Mouse (Mus musculus) kidney, adult 10 weeks (tissue): ENCODE data around the gene Nol12. TPM values are rescaled to one million over a fixed set of nuclear protein-coding genes. Genes with fewer than 3 reads are reported as not detected.

Experiments
- polyA plus RNA-seq: library from polyadenylated mRNA; stranded (reverse); fragments of 350-450 nt; fragmentation: Illumina TruSeq; extraction: RNeasy Lipid Tissue Mini Kit (QIAGEN cat#74804); gene quantifications from one replicate; pipeline ENCODE4 v1.2.3, GENCODE M21; 2014; ENCODE audit warnings: low read depth, low replicate concordance

Gene Nol12
- 2.5 TPM for polyA plus RNA-seq

GRCm38 (mm10) chr15:78934784-78935320 is at the start of gene Nol12:
Gene Nol12 (plus strand): TSS chr15:78934933.

GRCm38 (mm10) chr15:78899409-78899739 is 35.4 kb upstream of the Nol12 start, which contains the start of gene Gm49510:
Gene Gm49510 (plus strand): TSS chr15:78899667.

DNA sequence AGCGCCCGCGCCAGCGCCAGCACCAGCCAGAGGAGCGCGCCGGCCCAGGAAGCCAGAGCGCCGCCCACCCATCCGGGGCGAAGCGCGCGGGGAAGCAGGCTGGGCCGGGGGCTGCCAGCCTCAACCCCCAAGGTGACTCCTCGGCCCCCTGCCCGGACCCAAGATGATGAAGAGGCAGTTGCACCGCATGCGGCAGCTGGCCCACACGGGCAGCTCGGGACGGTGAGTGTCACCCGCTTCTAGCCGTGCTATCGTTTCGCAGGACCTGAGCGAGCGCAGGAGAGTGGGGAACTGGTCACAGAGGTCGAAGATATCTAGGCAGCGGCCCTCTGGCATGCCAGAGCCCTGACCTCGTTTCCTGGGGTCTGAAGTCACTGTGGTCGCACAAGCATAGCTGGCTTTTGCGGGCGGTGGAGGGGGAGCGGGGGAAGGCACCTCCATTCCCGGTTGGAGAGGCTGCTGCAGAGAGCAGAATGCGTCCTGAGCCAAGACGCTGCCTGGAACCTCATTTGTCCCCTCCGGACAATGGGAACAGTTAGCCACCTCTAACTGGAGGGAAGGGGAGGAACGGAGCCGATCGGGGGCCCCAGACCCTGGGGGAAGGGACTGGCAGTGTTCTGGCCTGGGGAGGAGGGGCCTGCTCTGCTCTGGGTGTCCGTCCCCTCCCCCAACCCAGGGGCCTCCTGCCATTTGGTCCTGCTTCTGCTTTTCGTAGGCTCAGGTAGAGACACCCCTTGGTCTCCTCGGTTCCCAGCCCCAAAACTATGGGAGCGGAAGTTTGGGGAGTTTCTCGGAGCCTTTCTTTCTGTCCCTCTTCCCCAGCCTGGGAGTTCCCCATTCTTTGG is 34.8 kb upstream of the Nol12 start, which contains the start of gene Sh3bp1:
Gene Sh3bp1 (plus strand): TSS at position 29 of the 845 bp plus-strand sequence.

GRCm38 (mm10) chr15:78913632-78914090 is 21.1 kb upstream of the Nol12 start, which contains the start of gene Pdxp:
Gene Pdxp (plus strand): TSS chr15:78913919.

DNA sequence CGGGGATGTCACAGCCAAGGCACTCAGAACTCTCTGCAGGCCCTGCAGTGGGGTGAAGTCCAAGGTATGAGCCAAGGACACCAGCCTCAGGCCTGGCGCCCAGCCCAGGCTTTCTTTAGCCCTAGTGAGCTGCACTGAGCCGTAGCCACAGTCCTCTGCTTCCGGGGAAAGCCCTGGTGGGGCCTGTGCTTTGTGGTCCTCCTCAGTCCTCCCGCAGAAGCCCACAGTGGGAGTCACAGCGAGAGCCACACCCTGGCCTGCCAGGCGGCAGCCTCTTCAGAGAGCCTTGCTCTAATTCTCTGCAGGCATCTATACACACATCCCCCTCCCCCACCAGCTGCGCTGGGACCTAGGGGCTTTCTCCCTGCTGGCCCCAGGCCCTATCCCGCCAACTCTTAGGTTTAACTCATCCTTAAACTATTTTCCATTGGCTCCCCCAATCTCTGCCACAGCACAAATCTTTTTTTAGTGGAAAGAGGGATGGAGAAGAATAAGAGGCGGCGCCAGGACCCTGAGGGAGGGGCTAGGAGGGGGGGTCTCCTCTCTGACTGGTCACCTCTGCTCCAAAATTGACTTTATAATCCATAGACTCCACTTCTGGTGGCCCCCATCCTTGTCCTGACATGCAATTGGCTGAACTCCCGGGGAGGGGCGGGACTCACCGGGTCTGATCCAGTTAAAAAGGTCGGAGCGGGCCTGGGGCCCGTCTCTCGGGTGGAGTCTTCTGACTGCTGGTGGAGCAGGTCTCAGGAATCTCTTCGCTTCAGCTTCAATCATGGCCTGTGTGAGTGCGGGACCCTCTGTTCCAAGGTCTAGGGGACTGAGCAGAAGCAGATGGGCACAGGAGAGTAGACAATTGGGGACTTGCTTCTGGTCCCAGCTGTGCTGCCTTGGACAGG is 8.5 kb upstream of the Nol12 start, which contains the start of gene Lgals1:
Gene Lgals1 (plus strand): TSS at position 705 of the 899 bp plus-strand sequence.

GRCm38 (mm10) chr15:78947657-78948056 is 12.9 kb downstream of the Nol12 start, which contains the start of gene Triobp:
Gene Triobp (plus strand): TSS chr15:78947724.

Other genes starting within 250 kb of the Nol12 start
- gene Elfn2, start 216.2 kb upstream of the Nol12 start, polyA plus RNA-seq: not detected
- gene Mfng, start 161.5 kb upstream of the Nol12 start, polyA plus RNA-seq: not detected
- gene Card10, start 131.9 kb upstream of the Nol12 start, polyA plus RNA-seq: 1.2 TPM
- 0.16 TPM for gene Cdc42ep1, start 92.3 kb upstream of the Nol12 start, polyA plus RNA-seq
- not detected for gene Lgals2, start 79.4 kb upstream of the Nol12 start, polyA plus RNA-seq
- gene Gga1, start 57.7 kb upstream of the Nol12 start, polyA plus RNA-seq: 0.20 TPM
- gene Gm49510, start 35.3 kb upstream of the Nol12 start, polyA plus RNA-seq: not detected
- gene Sh3bp1, start 35.2 kb upstream of the Nol12 start, polyA plus RNA-seq: 0.93 TPM
- gene Pdxp, start 21.0 kb upstream of the Nol12 start, polyA plus RNA-seq: not detected
- 1.1 TPM for gene Lgals1, start 8.2 kb upstream of the Nol12 start, polyA plus RNA-seq
- gene Triobp, start 12.8 kb downstream of the Nol12 start, polyA plus RNA-seq: 1.7 TPM
- gene H1f0, start 93.5 kb downstream of the Nol12 start, polyA plus RNA-seq: 177 TPM
- gene Galr3, start 107.0 kb downstream of the Nol12 start, polyA plus RNA-seq: not detected
- gene Ankrd54, start 128.0 kb downstream of the Nol12 start, polyA plus RNA-seq: 1.1 TPM
- gene Eif3l, start 140.2 kb downstream of the Nol12 start, polyA plus RNA-seq: 82.4 TPM
- gene Micall1, start 174.0 kb downstream of the Nol12 start, polyA plus RNA-seq: 9.9 TPM
- gene Polr2f, start 206.1 kb downstream of the Nol12 start, polyA plus RNA-seq: not detected
- gene 1700088E04Rik, start 206.3 kb downstream of the Nol12 start, polyA plus RNA-seq: 3.8 TPM
- not detected for gene Sox10, start 230.3 kb downstream of the Nol12 start, polyA plus RNA-seq